Mouse (Mus musculus) retina, embryonic 14.5 days (tissue): ENCODE measurements around the gene Cdh13.

Source experiments
- DNase-seq: peaks from one replicate; pipeline ENCODE4 v3.0.0-alpha.2; 2015; ENCODE audit warnings: low spot score

Cdh13 gene

GRCm38 (mm10) chr8:118569366-118569765 lies 285.8 kb downstream of the Cdh13 start:
- no peak for DNase-seq

- DNase-seq: no peak
Measured at GRCm38 (mm10) chr8:118581256-118581655, 297.7 kb downstream of the Cdh13 start.

DNA sequence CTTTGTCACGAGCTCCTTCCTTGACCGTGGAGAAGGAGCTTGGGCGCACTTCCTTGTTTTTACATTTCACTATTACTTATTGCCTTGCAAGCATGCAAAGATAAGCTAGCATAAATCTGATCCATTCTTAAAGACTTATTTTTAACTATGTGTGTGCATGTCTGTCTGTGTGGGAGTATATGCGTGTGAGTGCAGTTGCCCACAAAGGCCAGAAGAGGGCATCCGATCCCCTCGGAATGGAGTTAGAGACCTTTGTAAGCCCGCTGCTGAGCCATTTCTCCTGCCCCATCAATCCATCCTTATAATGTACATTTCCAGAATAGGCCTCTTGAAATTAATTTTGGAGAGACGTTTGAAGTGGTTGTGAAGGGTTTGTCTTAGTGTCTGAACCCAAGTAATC lies 298.7 kb downstream of the Cdh13 start:
- no peak for DNase-seq

DNA sequence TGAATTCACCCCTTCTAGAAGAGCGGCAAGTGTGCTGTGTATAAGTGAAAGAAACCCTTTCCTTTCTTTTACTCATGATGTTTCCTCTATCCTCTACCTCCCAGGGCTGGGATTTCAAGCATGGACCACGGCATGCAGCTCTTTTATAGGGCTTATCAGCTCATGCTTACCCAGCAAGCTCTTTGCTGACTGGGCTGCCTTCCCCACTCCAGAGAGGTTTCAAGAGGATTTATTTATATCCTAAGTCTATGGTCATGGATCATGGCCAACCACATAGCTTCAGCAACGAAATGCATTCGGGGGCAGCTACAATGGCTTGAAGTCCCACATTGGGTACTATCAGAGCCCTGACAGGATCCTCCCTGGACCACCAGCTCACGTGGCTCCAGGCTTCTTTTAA lies 304.4 kb downstream of the Cdh13 start:
- no peak for DNase-seq

DNA sequence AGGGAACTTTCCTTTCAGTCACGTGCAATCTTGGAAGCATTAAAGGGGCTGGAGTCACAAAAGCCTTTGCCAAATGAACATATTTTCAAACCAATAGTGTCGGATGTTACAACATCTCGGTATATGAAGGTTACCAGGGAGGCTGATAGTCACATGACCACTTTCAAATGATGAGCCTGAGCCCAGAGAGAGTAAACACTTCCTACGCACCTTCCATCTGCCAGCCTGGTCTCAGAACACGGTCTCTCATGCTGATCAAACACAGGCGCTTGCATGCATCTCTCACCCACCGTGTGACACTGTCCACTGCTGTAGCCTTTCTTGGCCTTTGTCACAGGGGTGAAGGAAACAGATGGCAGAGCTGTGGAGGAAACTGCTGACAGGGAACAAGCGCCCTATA lies 313.3 kb downstream of the Cdh13 start:
- DNase-seq: no peak

- DNase-seq: no peak
Measured at GRCm38 (mm10) chr8:118601376-118601775, 317.8 kb downstream of the Cdh13 start.

DNA sequence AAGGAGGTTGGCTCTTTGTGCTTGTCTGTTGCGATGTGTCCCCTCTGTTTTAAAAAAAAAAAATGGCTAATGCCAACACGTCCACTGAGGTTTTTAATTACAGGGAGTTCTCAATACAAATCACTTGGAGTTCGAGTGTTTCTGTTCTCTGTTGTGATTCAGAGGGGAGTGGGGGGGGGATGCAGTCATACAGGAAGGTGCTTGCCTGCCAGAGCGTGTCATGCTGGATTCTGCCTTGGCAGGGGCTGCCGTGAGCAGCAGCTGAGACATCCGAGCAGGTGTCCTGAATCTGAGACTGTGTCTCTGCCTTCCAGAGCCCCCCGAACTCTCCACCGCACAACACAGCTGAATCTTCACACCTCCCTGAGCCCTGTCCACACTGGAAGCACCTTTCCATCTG lies 318.5 kb downstream of the Cdh13 start:
- no peak for DNase-seq

GRCm38 (mm10) chr8:118611551-118611950 lies 328.0 kb downstream of the Cdh13 start:
- DNase-seq: no peak

GRCm38 (mm10) chr8:118618195-118618594 lies 334.7 kb downstream of the Cdh13 start:
- DNase-seq: no peak

- DNase-seq: no peak
Measured at GRCm38 (mm10) chr8:118626425-118626824, 342.9 kb downstream of the Cdh13 start.

DNA sequence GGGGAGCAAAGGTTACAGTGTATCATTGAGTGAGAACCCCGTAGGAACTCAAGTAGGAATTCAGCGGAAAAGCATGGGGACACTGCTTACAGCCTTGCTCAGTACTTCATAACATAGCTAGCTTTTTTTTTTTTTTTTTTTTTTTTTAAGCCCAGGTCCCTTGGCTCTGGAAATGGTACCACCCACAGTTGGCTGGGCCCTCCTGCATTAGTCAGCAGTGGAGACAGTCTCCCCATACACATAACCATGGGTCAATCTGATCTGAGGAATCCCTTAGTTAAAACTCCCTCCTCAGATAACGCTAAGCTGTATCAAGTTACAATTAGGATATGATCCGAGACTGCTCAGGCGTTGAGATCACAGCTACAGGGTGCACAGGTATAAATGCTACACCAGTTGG lies 344.2 kb downstream of the Cdh13 start:
- DNase-seq: no peak

GRCm38 (mm10) chr8:118628702-118629101 lies 345.2 kb downstream of the Cdh13 start:
- DNase-seq: no peak

GRCm38 (mm10) chr8:118635296-118636060 lies 351.9 kb downstream of the Cdh13 start:
- DNase-seq: peak; percentile 44

DNA sequence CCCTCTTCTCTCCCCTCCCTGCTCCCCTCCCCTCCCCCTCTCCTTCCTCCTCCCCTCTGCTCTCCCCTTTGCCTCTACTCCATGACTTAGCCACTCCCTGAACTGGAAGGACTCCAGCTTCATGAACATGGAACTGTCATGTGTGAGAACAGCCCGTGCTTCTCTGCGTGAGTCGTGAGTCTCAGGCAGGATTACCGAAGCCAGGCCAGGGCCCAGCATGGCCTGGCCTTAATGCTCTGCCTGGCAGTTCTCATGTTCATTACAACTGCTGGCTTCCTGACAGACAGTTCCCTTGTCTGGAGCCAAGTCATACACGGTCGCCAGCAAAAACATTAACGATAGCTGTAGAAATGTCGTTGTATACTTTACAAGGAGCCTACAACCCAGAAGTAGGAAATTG lies 356.1 kb downstream of the Cdh13 start:
- DNase-seq: no peak

- no peak for DNase-seq
Measured at GRCm38 (mm10) chr8:118641799-118642198, 358.3 kb downstream of the Cdh13 start.

DNA sequence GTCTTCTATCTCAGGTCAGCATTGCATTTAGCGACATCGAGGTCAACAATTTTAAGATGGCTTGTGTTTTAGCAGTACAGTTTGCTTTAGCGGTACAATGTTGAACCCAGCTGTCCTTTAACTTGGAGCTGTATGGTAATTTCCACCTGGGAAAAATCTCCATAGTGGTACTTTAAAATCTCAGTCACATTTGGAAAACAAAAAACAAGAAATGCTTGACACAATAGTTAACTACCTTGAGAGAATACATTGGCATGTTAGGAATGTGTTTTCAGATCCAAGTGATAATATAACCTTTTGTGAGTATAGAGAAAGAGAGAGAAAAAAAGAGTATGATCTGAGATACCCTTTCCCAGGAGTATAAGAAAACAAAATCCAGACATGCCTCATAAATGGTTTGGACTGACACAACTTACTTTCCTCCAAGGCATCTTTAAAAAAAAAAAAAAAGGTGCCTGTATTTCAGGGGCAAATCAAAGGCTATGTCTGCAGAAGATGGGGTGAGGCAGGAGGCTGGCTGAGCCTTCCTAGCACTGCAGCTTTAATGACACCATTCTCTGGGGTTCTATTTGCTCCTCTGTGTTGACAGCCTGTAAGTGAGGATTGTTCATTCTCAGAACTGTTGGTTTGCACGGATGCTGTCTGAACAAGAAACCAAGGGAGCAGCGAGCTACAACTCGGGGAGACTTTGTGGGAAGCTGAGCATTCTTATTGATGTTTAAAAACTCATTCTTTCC lies 365.4 kb downstream of the Cdh13 start:
- DNase-seq: no peak

DNA sequence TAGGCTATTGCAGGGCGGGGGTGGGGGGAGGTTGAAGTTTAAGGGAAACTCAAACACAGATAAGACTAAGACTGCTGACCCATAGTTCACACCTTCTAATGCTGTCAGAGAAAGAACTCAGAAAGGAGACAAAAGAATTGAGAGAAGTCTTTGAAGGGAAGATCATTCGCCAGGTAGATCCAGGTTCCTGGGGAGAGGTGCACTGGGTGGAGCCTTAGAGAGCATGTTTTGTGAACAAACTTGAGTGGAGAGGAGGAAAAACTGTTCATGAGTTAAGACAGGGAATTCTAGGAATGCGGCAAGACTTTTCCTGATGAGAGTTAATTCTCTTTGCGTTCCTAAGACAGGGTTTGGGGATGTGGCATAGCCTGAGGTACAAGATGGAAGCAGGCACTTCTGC lies 366.4 kb downstream of the Cdh13 start:
- no peak for DNase-seq

GRCm38 (mm10) chr8:118662001-118662829 lies 378.7 kb downstream of the Cdh13 start:
- no peak for DNase-seq

DNA sequence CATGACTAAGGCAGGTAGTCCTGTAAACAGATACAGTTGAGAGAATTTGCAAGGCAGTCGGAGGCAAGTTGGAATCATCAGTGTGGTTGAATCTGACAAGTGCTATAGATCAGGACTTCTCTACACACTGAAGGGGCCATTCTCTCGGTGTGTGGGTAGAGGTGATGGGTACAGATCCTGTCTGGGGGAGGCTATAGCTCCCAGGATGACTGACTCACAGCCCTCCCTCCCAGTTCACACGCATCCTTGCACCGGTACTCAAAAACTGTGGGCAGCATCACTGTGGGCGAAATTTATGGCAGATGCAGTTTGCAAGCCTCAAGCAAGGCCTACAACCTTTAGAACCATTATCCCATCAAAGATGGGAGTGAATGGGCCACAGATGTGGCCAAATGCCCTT lies 381.5 kb downstream of the Cdh13 start:
- no peak for DNase-seq

- DNase-seq: no peak
Measured at GRCm38 (mm10) chr8:118667736-118668135, 384.2 kb downstream of the Cdh13 start.

- no peak for DNase-seq
Measured at GRCm38 (mm10) chr8:118676233-118676632, 392.7 kb downstream of the Cdh13 start.

DNA sequence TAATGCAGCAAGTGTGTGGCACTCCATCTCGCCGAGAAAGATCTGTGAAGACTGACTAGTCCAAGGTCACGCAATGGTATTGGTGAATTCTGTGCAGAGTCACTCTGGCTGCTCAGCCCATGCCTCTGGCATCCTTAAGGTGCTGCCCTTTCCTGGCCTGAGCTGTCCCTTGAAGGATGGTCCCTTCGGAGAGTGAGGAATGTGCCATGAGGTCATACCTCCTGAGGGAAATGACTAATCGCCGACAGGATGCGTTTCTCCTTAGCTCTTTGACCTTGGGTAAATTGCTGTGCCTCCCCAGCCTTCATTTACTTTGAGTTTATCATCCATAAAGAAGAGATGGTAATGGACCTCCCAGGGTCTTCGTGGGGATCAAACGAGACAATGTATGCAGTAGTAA lies 395.8 kb downstream of the Cdh13 start:
- DNase-seq: no peak

- DNase-seq: peak; percentile 44
Measured at GRCm38 (mm10) chr8:118683386-118683785, 399.9 kb downstream of the Cdh13 start.
